Mouse (Mus musculus): Measurements from ENCODE around the gene Zfpm1.

GRCm38 (mm10) chr8:122362271-122362670, 80.3 kb downstream of the Zfpm1 start:
- TF ChIP-seq CTCF (IDR thresholded peaks at IDR 0.05; ENCODE audit: insufficient read depth, low read length) (no peak), POLR2A (IDR thresholded peaks at IDR 0.05; ENCODE audit: borderline replicate concordance, extremely low read depth, low read depth, low read length) (no peak)

Data from lung, adult 2 months (tissue).